Mouse (Mus musculus): ENCODE measurements around the gene Glud1. TPM values are rescaled to one million over a fixed set of nuclear protein-coding genes. Genes with fewer than 3 reads are reported as not detected.

The Glud1 gene
- 339 TPM for polyA plus RNA-seq (2014; fragmentation: Illumina TruSeq; extraction: RNeasy Lipid Tissue Mini Kit (QIAGEN cat#74804); ENCODE audit: low replicate concordance)

GRCm38 (mm10) chr14:34310234-34310965 is at the start of gene Glud1, which contains the start of gene Shld2:
Gene Glud1, plus strand, starts transcription at chr14:34310727.
Gene Shld2, minus strand, starts transcription at chr14:34310493.

GRCm38 (mm10) chr14:34355301-34355700 is 44.8 kb downstream of the Glud1 start, which contains the start of gene Fam25c:
Gene Fam25c, minus strand, starts transcription at chr14:34355433.

DNA sequence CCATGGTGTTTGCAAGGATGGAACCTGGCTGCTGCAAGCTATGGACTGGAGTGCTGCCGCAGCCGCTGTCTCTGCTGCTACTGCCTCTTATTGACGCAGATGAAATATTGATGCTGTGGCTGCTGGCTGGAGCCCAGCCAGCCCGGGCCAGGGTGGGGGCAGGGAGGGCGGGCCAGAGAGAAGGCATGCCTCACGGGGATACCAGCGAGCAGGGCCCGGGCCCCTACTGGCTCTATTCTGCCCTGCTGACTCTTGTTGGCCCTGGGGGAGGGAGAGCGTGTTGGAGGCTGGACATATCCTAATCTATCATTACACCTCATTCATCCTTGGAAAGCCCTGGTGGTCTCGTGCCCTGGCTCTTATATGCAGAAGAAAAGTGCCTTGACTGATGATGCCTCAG is 64.0 kb downstream of the Glud1 start, which contains the start of gene Sncg:
TSS of gene Sncg (minus strand) at position 213 of the 400 bp plus-strand sequence.

DNA sequence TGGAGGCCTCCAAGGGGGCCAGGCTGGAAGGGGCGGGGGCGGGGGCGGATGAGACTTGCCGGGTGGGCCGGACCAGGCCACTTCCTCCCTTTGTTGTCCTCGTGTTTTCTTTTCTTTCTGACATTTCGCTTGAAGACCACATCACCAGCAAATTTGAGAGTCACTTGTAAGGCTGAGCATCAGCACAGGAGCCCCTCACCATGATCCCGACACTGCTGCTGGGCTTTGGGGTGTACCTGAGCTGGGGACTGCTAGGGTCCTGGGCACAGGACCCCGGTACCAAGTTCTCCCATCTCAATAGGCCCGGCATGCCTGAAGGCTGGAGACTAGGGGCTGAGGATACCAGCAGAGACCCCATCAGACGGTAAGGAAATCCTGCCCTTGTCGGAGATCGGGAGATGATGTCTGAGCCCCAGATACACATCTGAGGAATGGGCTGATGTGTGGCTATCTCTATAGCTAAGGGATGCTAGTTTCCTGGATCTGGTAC is 64.9 kb downstream of the Glud1 start, which contains the start of gene Mmrn2:
TSS of gene Mmrn2 (plus strand) at position 51 of the 490 bp plus-strand sequence.

Other genes starting within 250 kb of the Glud1 start
- gene Anxa8, start 224.7 kb upstream of the Glud1 start, polyA plus RNA-seq (2014; fragmentation: Illumina TruSeq; extraction: RNeasy Lipid Tissue Mini Kit (QIAGEN cat#74804); ENCODE audit: low replicate concordance), result not detected
- gene A630023A22Rik, start 208.0 kb upstream of the Glud1 start, polyA plus RNA-seq (2014; fragmentation: Illumina TruSeq; extraction: RNeasy Lipid Tissue Mini Kit (QIAGEN cat#74804); ENCODE audit: low replicate concordance), result not detected
- gene Npy4r, start 158.2 kb upstream of the Glud1 start, polyA plus RNA-seq (2014; fragmentation: Illumina TruSeq; extraction: RNeasy Lipid Tissue Mini Kit (QIAGEN cat#74804); ENCODE audit: low replicate concordance), result not detected
- 0.04 TPM for gene Gprin2, start 109.1 kb upstream of the Glud1 start, polyA plus RNA-seq (2014; fragmentation: Illumina TruSeq; extraction: RNeasy Lipid Tissue Mini Kit (QIAGEN cat#74804); ENCODE audit: low replicate concordance)
- 0.48 TPM for gene Syt15, start 91.1 kb upstream of the Glud1 start, polyA plus RNA-seq (2014; fragmentation: Illumina TruSeq; extraction: RNeasy Lipid Tissue Mini Kit (QIAGEN cat#74804); ENCODE audit: low replicate concordance)
- gene Shld2, start 234 bp upstream of the Glud1 start, polyA plus RNA-seq (2014; fragmentation: Illumina TruSeq; extraction: RNeasy Lipid Tissue Mini Kit (QIAGEN cat#74804); ENCODE audit: low replicate concordance), result 5.9 TPM
- not detected for gene Fam25c, start 44.7 kb downstream of the Glud1 start, polyA plus RNA-seq (2014; fragmentation: Illumina TruSeq; extraction: RNeasy Lipid Tissue Mini Kit (QIAGEN cat#74804); ENCODE audit: low replicate concordance)
- not detected for gene Sncg, start 64.1 kb downstream of the Glud1 start, polyA plus RNA-seq (2014; fragmentation: Illumina TruSeq; extraction: RNeasy Lipid Tissue Mini Kit (QIAGEN cat#74804); ENCODE audit: low replicate concordance)
- gene Mmrn2, start 64.7 kb downstream of the Glud1 start, polyA plus RNA-seq (2014; fragmentation: Illumina TruSeq; extraction: RNeasy Lipid Tissue Mini Kit (QIAGEN cat#74804); ENCODE audit: low replicate concordance), result 2.5 TPM
- gene Bmpr1a, start 192.6 kb downstream of the Glud1 start, polyA plus RNA-seq (2014; fragmentation: Illumina TruSeq; extraction: RNeasy Lipid Tissue Mini Kit (QIAGEN cat#74804); ENCODE audit: low replicate concordance), result 137 TPM
- not detected for gene 9230112D13Rik, start 212.1 kb downstream of the Glud1 start, polyA plus RNA-seq (2014; fragmentation: Illumina TruSeq; extraction: RNeasy Lipid Tissue Mini Kit (QIAGEN cat#74804); ENCODE audit: low replicate concordance)